Mouse (Mus musculus) cerebellum, adult 2 months (tissue): ENCODE measurements around the gene 4930518I15Rik. TPM values are rescaled to one million over a fixed set of nuclear protein-coding genes. Genes with fewer than 3 reads are reported as not detected.
"Not testable (repeated sequence)": the region's sequence is repeated elsewhere in the genome, so short reads cannot be mapped to it uniquely, and the experiment has no call there.

Experiments used
- DNase-seq, 2 experiments: peaks; one replicate each; pipeline ENCODE4 v3.0.0; 2021
- H3K27ac ChIP-seq: fragments of 200-500 bp; 2 replicates; pipeline ENCODE4 v1.5.1; 2012; ENCODE audit warnings: low read length, control low read depth, inconsistent platforms; ENCODE audit not compliant: insufficient read depth
- H3K27me3 ChIP-seq: fragments of 200-500 bp; 2 replicates; pipeline ENCODE4 v1.6.1; 2012; ENCODE audit warnings: inconsistent platforms, mild to moderate bottlenecking, low read length, moderate library complexity; ENCODE audit not compliant: control insufficient read depth, insufficient read depth
- H3K4me1 ChIP-seq: fragments of 200-500 bp; 2 replicates; pipeline ENCODE4 v1.6.1; 2011; ENCODE audit warnings: low read length; ENCODE audit not compliant: control insufficient read depth, insufficient read depth
- H3K4me3 ChIP-seq: fragments of 200-500 bp; replicated peaks from 2 replicates; pipeline ENCODE3; 2011; ENCODE audit warnings: mild to moderate bottlenecking, low read depth, low read length, control low read depth; ENCODE audit not compliant: insufficient read depth
- CTCF ChIP-seq: fragments of 200-500 bp; IDR thresholded peaks from 2 replicates; pipeline ENCODE4 v1.5.1; 2011; ENCODE audit warnings: low read depth, mild to moderate bottlenecking, control low read depth, low read length, moderate library complexity, borderline replicate concordance; ENCODE audit not compliant: insufficient read depth
- POLR2A ChIP-seq: fragments of 200-500 bp; IDR thresholded peaks from 2 replicates; pipeline ENCODE4 v1.6.1; 2011; ENCODE audit warnings: low read length, control low read depth, borderline replicate concordance; ENCODE audit not compliant: insufficient read depth
- WGBS: fragments of 180-500 bp; shearing (Covaris S2); methylation state at CpG from one replicate; pipeline ENCODE4 v1.1.7; 2018; 5-methylcytosine and 5-hydroxymethylcytosine counted together
- polyA plus RNA-seq: library from polyadenylated mRNA; depleted of rRNA; stranded (reverse); fragments of >200 nt; gene quantifications from 2 replicates; pipeline ENCODE4 v1.2.3, GENCODE M21; 2012

The 4930518I15Rik gene
- polyA plus RNA-seq, 1 experiment: 5.8 TPM

GRCm38 (mm10) chr2:156841028-156841840 is 16.5 kb downstream of the 4930518I15Rik start:
- Histone ChIP-seq H3K27me3 (peaks cover 5% of the 10 kb centered on the region; the same call in 1 of the 2 replicates), H3K4me1 (peaks cover 5% of the 10 kb centered on the region), H3K27ac (no peak overlapping the region), H3K4me3 (no peak overlapping the region)
- WGBS: 1% methylated on average over 42 of the region's 42 CpGs
- TF ChIP-seq CTCF (no peak), POLR2A (no peak)
- DNase-seq: no peak

GRCm38 (mm10) chr2:156840301-156841027 is 17.3 kb downstream of the 4930518I15Rik start:
- Histone ChIP-seq H3K4me1 (peaks cover 5% of the 10 kb centered on the region), H3K27me3 (peaks cover 5% of the 10 kb centered on the region; the same call in 1 of the 2 replicates), H3K27ac (no peak overlapping the region), H3K4me3 (no peak overlapping the region)
- DNase-seq: no peak
- TF ChIP-seq CTCF: no peak
- no peak for TF ChIP-seq POLR2A
- under 1% methylated on average over 74 of the region's 79 CpGs for WGBS

GRCm38 (mm10) chr2:156839319-156840191 is 18.2 kb downstream of the 4930518I15Rik start, which contains the start of gene Tgif2:
Gene Tgif2, plus strand, starts transcription at chr2:156840007.
- no peak within 1 kb of the TSS for H3K4me3 ChIP-seq
- 13% methylated on average over 61 of the region's 61 CpGs for WGBS
- H3K27ac ChIP-seq: no peak within 1 kb of the TSS
- TF ChIP-seq POLR2A: no peak
- TF ChIP-seq CTCF: no peak
- no peak for DNase-seq
- H3K4me1 ChIP-seq: peaks cover 5% of the 10 kb centered on the region
- H3K27me3 ChIP-seq: peaks cover 5% of the 10 kb centered on the region; the same call in 1 of the 2 replicates

GRCm38 (mm10) chr2:156838839-156839238 is 18.9 kb downstream of the 4930518I15Rik start:
- TF ChIP-seq CTCF (no peak), POLR2A (no peak)
- no peak for DNase-seq
- H3K4me1 ChIP-seq: peaks cover 5% of the 10 kb centered on the region
- WGBS: 88% methylated on average over 6 of the region's 6 CpGs
- H3K27me3 ChIP-seq: peaks cover 5% of the 10 kb centered on the region; the same call in 1 of the 2 replicates
- no peak overlapping the region for H3K4me3 ChIP-seq
- H3K27ac ChIP-seq: no peak overlapping the region

GRCm38 (mm10) chr2:156834336-156834735 is 23.4 kb downstream of the 4930518I15Rik start:
- Histone ChIP-seq H3K4me1 (no peaks in the 10 kb centered on the region; the same call in 1 of the 2 replicates), H3K4me3 (no peak overlapping the region), H3K27ac (no peak overlapping the region), H3K27me3 (no peaks in the 10 kb centered on the region)
- TF ChIP-seq CTCF (no peak), POLR2A (no peak)
- no peak for DNase-seq
- 44% methylated on average over 11 of the region's 11 CpGs for WGBS

- not testable (repeated sequence) for H3K4me3 ChIP-seq, H3K27me3 ChIP-seq, H3K27ac ChIP-seq, DNase-seq, H3K4me1 ChIP-seq
- WGBS: 79% methylated on average over 6 of the region's 6 CpGs
These were observed 32.6 kb downstream of the 4930518I15Rik start for GRCm38 (mm10) chr2:156825128-156825527.

GRCm38 (mm10) chr2:156816116-156816515 is 41.6 kb downstream of the 4930518I15Rik start:
- Histone ChIP-seq H3K27ac (no peak overlapping the region), H3K27me3 (no peaks in the 10 kb centered on the region)
- WGBS: 75% methylated on average over 1 of the region's 1 CpGs

More at GRCm38 (mm10) chr2:156816116-156816515, 41.6 kb downstream of the 4930518I15Rik start:
- Histone ChIP-seq H3K4me3 (no peak overlapping the region), H3K4me1 (no peaks in the 10 kb centered on the region)
- no peak for DNase-seq
- TF ChIP-seq CTCF (no peak), POLR2A (no peak)
